Mouse (Mus musculus) spleen, postnatal 14 days (tissue): ENCODE measurements at regions not wholly inside any gene's neighbourhood (a gene's known extent, or its start where the extent isn't known, plus 50 kb on each side); places are given as distances from the start of the nearest gene placed in this dataset.

Source experiments
- DNase-seq, 2 experiments: peaks; one replicate each; pipeline ENCODE4 v3.0.0; 2021 to 2022; ENCODE audit warnings: low spot score in 2 of 2

- no peak for DNase-seq
Measured at GRCm38 (mm10) chr17:72993134-72993533, 75.0 kb downstream of the Lbh start.

- no peak for DNase-seq
Measured at GRCm38 (mm10) chr17:72993626-72994025, 75.5 kb downstream of the Lbh start.

DNA sequence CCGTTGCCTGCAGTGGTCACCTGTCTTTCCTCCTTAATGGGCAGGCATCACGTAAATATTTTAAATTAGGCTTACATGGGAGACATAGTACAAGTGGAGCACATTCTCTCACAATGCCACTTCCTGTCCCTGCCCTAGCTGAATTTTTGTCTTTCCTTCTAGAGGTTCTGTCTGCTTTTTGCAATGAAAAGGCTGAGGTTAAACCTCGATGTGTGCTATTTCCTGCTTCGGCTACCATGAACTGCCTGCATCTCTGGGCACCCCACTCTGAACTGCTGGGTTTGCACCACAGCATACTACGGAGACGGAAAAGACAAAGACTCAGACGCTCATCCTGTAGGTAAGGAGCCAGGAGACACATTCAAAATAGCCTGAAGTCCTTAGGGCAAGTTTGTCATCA, 78.4 kb downstream of the Lbh start:
- no peak for DNase-seq

DNA sequence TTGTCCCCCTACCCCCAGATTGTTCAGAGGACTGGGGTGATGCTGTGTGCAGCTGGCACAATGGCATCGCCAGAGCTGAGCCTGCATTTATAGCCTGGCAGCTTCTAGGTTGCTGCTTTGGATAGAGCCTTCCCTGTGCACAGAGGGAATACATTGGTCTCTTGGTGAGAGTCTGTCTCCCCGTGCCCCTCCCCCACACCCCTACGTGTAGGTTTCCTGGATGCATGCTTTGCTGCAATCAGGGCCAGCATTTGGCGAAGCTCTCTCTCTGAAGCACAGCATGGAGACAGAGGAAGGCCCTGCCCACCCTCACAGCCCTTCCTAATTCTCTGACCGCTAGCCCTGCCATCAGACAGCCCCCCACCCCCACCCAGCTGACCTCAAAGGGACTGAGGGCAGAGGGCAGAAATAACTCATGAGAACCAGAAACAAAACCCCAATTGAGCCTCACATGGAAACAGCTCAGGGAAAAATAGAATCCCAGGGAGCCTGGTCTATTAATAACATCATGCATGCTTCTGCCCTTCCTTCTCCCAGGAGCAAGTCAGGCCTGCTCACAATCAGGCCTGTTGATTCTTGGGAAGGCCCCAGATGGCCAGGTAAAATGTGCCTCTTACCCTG, 79.3 kb downstream of the Lbh start:
- no peak for DNase-seq

- no peak for DNase-seq
Measured at GRCm38 (mm10) chr17:73005100-73005499, 87.0 kb downstream of the Lbh start.

GRCm38 (mm10) chr17:73008901-73009300, 90.8 kb downstream of the Lbh start:
- DNase-seq = peak in 1 of 2 experiments; percentile 34

- DNase-seq = no peak
Measured at GRCm38 (mm10) chr17:73009962-73010361, 91.9 kb downstream of the Lbh start.

GRCm38 (mm10) chr17:73012356-73012755, 94.3 kb downstream of the Lbh start:
- no peak for DNase-seq

GRCm38 (mm10) chr17:73012954-73013353, 94.8 kb upstream of the Lclat1 start:
- no peak for DNase-seq

GRCm38 (mm10) chr17:73014090-73014853, 93.5 kb upstream of the Lclat1 start:
- DNase-seq = no peak

- no peak for DNase-seq
Measured at GRCm38 (mm10) chr17:73017173-73017572, 90.6 kb upstream of the Lclat1 start.

GRCm38 (mm10) chr17:73022630-73023051, 85.1 kb upstream of the Lclat1 start:
- DNase-seq = no peak

DNA sequence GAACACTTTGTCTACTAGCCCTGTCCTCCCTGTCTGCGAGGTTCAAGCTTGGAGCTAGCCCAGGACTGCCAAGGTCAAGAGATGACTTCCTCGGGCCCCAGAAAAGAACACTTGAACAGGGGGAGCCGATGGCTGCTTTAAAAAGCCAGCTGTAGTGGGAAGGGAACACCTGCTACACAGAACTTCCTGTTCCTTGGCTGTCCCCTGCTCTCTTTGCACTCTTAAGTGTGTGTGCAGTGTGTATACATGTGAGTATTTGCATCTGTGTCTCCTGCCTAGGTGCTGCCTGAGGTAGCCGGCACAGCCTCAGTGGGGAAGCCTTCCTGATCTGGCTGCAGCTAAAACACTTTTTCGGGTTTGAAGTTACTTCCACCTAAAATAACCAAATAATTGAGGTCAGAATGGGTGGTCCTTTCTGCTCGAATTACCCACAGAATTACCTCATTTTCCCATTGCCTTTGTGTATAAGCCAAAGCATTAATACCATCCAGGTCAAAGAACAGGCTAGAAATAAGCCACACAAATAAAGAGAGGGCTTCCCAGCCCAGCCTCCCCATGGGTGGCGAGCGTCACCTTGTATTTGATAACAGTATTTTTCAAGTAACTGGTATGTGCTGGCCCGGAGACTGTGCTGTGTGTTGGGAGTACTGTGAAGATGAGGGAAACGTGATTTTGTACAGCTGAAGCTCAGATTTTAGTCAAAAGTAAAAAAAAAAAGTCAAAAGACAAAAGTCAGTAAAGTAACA, 84.2 kb upstream of the Lclat1 start:
- peak in 1 of 2 experiments; percentile 12 for DNase-seq

- DNase-seq = no peak
Measured at GRCm38 (mm10) chr17:73027122-73027521, 80.7 kb upstream of the Lclat1 start.

DNA sequence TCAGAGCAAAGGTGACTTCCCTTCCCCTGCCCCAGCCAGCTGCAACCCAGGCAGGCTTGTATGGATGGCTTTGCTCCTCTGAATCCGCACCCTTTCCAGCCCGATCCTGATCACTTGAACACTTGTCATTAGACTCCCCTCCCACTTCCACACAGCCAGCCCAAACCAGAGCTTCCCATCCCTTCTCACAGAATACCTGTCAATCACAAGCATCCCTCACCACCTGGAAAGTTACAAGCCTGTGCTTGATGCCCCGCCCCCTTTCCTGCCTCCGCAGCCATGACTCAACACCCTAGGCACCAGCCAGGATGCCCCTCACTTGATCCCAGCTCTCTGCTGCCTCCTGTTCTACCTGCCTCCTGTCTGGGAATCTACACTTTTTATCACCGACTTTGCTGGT, 76.0 kb upstream of the Lclat1 start:
- no peak for DNase-seq

DNA sequence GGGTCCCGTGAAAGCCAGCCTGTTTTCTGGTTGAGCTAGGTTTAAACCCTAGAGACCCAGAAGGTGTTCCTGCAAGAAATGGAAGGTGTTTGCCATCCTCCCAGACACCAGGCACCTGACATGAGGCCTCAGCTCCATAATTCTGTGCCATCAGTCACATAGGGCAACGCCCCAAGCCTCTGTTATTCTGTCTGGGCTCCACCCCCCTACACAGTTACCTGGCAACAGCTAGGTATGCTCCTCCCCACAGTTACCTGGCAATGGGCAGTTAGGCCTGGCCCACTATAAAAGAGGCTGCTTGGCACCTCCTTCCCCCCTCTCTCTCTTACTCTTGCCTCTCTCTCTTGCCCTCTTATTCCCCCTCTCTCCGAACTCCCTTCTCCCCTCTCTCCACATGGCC, 75.5 kb upstream of the Lclat1 start:
- no peak for DNase-seq

- peak in 1 of 2 experiments; percentile 36 for DNase-seq
Measured at GRCm38 (mm10) chr17:73034420-73034819, 73.4 kb upstream of the Lclat1 start.

DNA sequence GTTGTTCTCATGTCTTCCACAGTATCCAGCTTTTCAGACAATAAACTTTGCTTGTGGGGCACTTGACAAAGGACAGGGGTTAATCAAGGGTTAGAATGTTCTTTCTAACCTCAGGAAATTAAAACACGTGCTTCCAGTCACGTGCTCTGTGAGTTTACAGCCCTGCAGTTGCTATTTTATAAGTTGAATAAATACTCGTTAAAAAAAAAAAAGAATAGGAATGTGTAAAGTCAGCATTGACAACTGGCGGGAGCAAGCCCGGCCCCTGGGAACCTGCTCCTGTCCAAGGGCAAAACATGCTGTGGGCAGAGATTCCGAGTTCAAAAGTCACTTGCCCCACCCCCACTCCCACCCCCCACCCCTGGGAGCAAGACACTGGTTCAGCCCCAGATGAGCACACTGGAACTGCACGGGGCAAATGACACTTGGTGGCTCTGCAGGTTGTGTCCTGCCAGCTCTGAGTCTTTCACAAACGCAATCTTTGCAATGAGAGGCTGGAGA, 72.8 kb upstream of the Lclat1 start:
- DNase-seq = no peak

GRCm38 (mm10) chr17:73036845-73037244, 70.9 kb upstream of the Lclat1 start:
- no peak for DNase-seq

DNA sequence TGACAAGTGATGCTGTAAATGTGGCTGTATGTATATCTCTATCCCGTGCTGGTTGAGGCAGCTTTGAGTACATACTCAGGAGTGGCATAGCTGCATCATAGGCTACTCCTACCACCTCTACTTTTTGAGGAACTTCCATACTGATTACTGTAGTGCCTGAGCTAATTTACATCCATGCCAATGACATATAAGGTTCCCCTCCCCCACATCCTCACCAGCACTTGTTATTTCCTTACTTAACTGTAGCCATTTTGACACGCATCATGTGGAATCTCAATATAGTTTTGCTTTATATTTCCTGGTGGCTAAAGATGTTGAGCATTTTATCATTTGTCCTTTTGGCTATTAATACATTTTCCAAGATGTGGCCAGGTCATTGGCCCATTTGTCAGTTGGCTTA, 69.2 kb upstream of the Lclat1 start:
- DNase-seq = no peak

DNA sequence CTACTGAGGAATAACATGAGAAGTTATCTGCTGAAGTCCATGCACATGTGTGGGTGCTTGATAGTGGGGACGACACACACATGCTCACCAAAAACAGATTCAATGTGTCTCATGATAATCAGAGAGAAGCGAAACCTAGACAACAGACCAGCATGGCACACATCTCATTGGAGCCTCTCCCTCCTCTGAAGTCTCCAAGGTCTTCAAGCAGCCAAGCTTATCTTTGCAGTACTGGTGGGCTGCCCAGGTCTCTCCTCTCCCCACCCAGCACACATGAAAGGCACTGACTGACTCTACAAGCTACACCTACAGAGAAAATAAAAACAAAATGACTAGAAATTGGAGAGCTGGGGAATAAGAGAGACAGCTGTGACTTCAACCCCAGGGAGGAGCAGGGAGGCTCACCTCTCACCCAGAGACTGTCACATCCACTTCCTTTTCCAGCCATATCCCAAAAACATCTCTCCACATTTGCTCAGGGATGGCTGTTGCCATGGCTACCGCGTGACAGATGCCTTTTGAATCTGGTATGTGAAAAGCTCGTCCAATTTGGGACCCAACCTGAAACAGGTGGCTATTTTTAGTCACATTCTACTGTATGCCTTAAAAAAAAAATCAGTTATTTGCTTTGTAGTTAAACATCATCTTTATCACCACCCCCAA, 62.7 kb upstream of the Lclat1 start:
- no peak for DNase-seq

DNA sequence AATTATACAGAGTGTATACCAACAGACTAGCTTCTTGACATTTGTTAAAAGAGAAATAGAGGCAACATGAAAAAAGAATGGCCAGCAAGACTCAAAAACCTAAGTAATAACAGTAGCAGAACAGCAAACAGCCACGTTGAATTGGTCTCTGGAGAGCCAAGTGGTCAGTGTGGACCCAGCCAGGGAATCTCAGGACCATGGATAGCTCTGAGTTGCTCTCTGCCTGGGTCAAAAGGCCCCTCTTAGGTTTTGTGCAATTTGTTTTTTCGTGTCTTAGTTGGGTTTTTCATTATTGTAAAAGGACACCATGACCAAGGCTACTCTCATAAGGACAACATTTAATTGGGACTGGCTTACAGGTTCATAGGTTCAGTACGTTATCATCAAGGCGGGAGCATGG, 60.8 kb upstream of the Lclat1 start:
- no peak for DNase-seq
